Mouse (Mus musculus): ENCODE data around the gene Phf6. TPM values are rescaled to one million over a fixed set of nuclear protein-coding genes. Genes with fewer than 3 reads are reported as not detected.
A peak's percentile ranks its signal among the peaks of the same experiment; 100 is the strongest.
"Not testable (repeated sequence)": the region's sequence is repeated elsewhere in the genome, so short reads cannot be mapped to it uniquely, and the experiment has no call there.

Phf6 gene
- total RNA-seq (2017): 22.7 to 33.1 TPM (median 24.5 TPM) in 3 replicates

GRCm38 (mm10) chrX:52911587-52912371 lies at the start of gene Phf6:
Phf6 (plus strand) TSS chrX:52912266.
- ATAC-seq (replicated peaks; ENCODE audit: insufficient number of reproducible peaks, low FRiP score, low TSS enrichment, poor library complexity, severe bottlenecking): peak; percentile 99

GRCm38 (mm10) chrX:52864126-52864525 lies 47.9 kb upstream of the Phf6 start:
- ATAC-seq (replicated peaks; ENCODE audit: insufficient number of reproducible peaks, low FRiP score, low TSS enrichment, poor library complexity, severe bottlenecking): no peak

- ATAC-seq (replicated peaks; ENCODE audit: insufficient number of reproducible peaks, low FRiP score, low TSS enrichment, poor library complexity, severe bottlenecking): not testable (repeated sequence)
Measured at GRCm38 (mm10) chrX:52898486-52898885, 13.6 kb upstream of the Phf6 start.

GRCm38 (mm10) chrX:52912372-52912728 lies 284 bp downstream of the Phf6 start:
- ATAC-seq (replicated peaks; ENCODE audit: insufficient number of reproducible peaks, low FRiP score, low TSS enrichment, poor library complexity, severe bottlenecking): no peak

- no peak for ATAC-seq (replicated peaks; ENCODE audit: insufficient number of reproducible peaks, low FRiP score, low TSS enrichment, poor library complexity, severe bottlenecking)
Measured at GRCm38 (mm10) chrX:52912826-52913701, 998 bp downstream of the Phf6 start.

GRCm38 (mm10) chrX:52913856-52914255 lies 1.8 kb downstream of the Phf6 start:
- ATAC-seq (replicated peaks; ENCODE audit: insufficient number of reproducible peaks, low FRiP score, low TSS enrichment, poor library complexity, severe bottlenecking): no peak

- no peak for ATAC-seq (replicated peaks; ENCODE audit: insufficient number of reproducible peaks, low FRiP score, low TSS enrichment, poor library complexity, severe bottlenecking)
Measured at GRCm38 (mm10) chrX:52914705-52915104, 2.6 kb downstream of the Phf6 start.

GRCm38 (mm10) chrX:52916516-52916915 lies 4.5 kb downstream of the Phf6 start:
- no peak for ATAC-seq (replicated peaks; ENCODE audit: insufficient number of reproducible peaks, low FRiP score, low TSS enrichment, poor library complexity, severe bottlenecking)

- no peak for ATAC-seq (replicated peaks; ENCODE audit: insufficient number of reproducible peaks, low FRiP score, low TSS enrichment, poor library complexity, severe bottlenecking)
Measured at GRCm38 (mm10) chrX:52926726-52927125, 14.7 kb downstream of the Phf6 start.

GRCm38 (mm10) chrX:52928883-52929282 lies 16.8 kb downstream of the Phf6 start:
- ATAC-seq (replicated peaks; ENCODE audit: insufficient number of reproducible peaks, low FRiP score, low TSS enrichment, poor library complexity, severe bottlenecking): no peak

- no peak for ATAC-seq (replicated peaks; ENCODE audit: insufficient number of reproducible peaks, low FRiP score, low TSS enrichment, poor library complexity, severe bottlenecking)
Measured at GRCm38 (mm10) chrX:52929779-52930178, 17.7 kb downstream of the Phf6 start.

GRCm38 (mm10) chrX:52930191-52930590 lies 18.1 kb downstream of the Phf6 start:
- no peak for ATAC-seq (replicated peaks; ENCODE audit: insufficient number of reproducible peaks, low FRiP score, low TSS enrichment, poor library complexity, severe bottlenecking)

- no peak for ATAC-seq (replicated peaks; ENCODE audit: insufficient number of reproducible peaks, low FRiP score, low TSS enrichment, poor library complexity, severe bottlenecking)
Measured at GRCm38 (mm10) chrX:52932161-52932560, 20.1 kb downstream of the Phf6 start.

- no peak for ATAC-seq (replicated peaks; ENCODE audit: insufficient number of reproducible peaks, low FRiP score, low TSS enrichment, poor library complexity, severe bottlenecking)
Measured at GRCm38 (mm10) chrX:52934496-52934895, 22.4 kb downstream of the Phf6 start.

GRCm38 (mm10) chrX:52945509-52945908 lies 33.4 kb downstream of the Phf6 start:
- no peak for ATAC-seq (replicated peaks; ENCODE audit: insufficient number of reproducible peaks, low FRiP score, low TSS enrichment, poor library complexity, severe bottlenecking)

- no peak for ATAC-seq (replicated peaks; ENCODE audit: insufficient number of reproducible peaks, low FRiP score, low TSS enrichment, poor library complexity, severe bottlenecking)
Measured at GRCm38 (mm10) chrX:52949713-52950112, 37.6 kb downstream of the Phf6 start.

- ATAC-seq (replicated peaks; ENCODE audit: insufficient number of reproducible peaks, low FRiP score, low TSS enrichment, poor library complexity, severe bottlenecking): no peak
Measured at GRCm38 (mm10) chrX:52956942-52957341, 44.9 kb downstream of the Phf6 start.

- no peak for ATAC-seq (replicated peaks; ENCODE audit: insufficient number of reproducible peaks, low FRiP score, low TSS enrichment, poor library complexity, severe bottlenecking)
Measured at GRCm38 (mm10) chrX:52961559-52962110, 49.6 kb downstream of the Phf6 start.

GRCm38 (mm10) chrX:52965149-52965548 lies 53.1 kb downstream of the Phf6 start:
- ATAC-seq (replicated peaks; ENCODE audit: insufficient number of reproducible peaks, low FRiP score, low TSS enrichment, poor library complexity, severe bottlenecking): no peak
